Mouse (Mus musculus) kidney, embryonic 16.5 days (tissue): ENCODE measurements around the gene Slc4a5. TPM values are rescaled to one million over a fixed set of nuclear protein-coding genes. Genes with fewer than 3 reads are reported as not detected.

Source experiments
- ATAC-seq: fragments of 200-750 bp; cut with Nextera tagmentation; 2 replicates; pipeline ENCODE4 v1.8.0; 2017; ENCODE audit warnings: moderate TSS enrichment; ENCODE audit not compliant: low FRiP score, low TSS enrichment
- H3K27ac ChIP-seq: fragments of 300-500 bp; sonication (generic); 2 replicates; pipeline ENCODE4 v1.5.1; 2014; ENCODE audit warnings: low read length
- H3K27me3 ChIP-seq: fragments of 300-500 bp; sonication (generic); 2 replicates; pipeline ENCODE4 v1.6.1; 2014; ENCODE audit warnings: low read length, control low read depth, mixed read lengths; ENCODE audit not compliant: insufficient read depth
- H3K36me3 ChIP-seq: fragments of 300-500 bp; sonication (generic); 2 replicates; pipeline ENCODE4 v1.6.1; 2014; ENCODE audit warnings: low read length, control low read depth, mixed read lengths; ENCODE audit not compliant: insufficient read depth
- H3K4me1 ChIP-seq: fragments of 300-500 bp; sonication (generic); 2 replicates; pipeline ENCODE4 v1.6.1; 2014; ENCODE audit warnings: low read length, control low read depth, mixed read lengths; ENCODE audit not compliant: insufficient read depth
- H3K4me2 ChIP-seq: fragments of 300-500 bp; sonication (generic); replicated peaks from 2 replicates; pipeline ENCODE4 v1.6.1; 2014; ENCODE audit warnings: low read depth, low read length
- H3K4me3 ChIP-seq: fragments of 300-500 bp; sonication (generic); 2 replicates; pipeline ENCODE4 v1.5.1; 2014; ENCODE audit warnings: mild to moderate bottlenecking, low read length
- H3K9ac ChIP-seq: fragments of 300-500 bp; sonication (generic); replicated peaks from 2 replicates; pipeline ENCODE4 v1.6.1; 2014; ENCODE audit warnings: low read length
- H3K9me3 ChIP-seq: fragments of 300-500 bp; sonication (generic); 2 replicates; pipeline ENCODE4 v1.6.1; 2016; ENCODE audit warnings: low read length, control low read depth
- WGBS: fragments of 180-500 bp; shearing (Covaris S2); extraction: QIAGEN DNeasy Blood & Tissue Kit; methylation state at CpG from one replicate; pipeline ENCODE4 v1.1.7; 2014; 5-methylcytosine and 5-hydroxymethylcytosine counted together
- polyA plus RNA-seq: library from polyadenylated mRNA; unstranded; fragments of >200 nt; fragmentation: Nextera tagmentation; extraction: Ambion mirVana; gene quantifications from 2 replicates; pipeline ENCODE4 v1.2.1, GENCODE M21; 2015

The Slc4a5 gene
- polyA plus RNA-seq, 1 experiment from 2014 or later, result 0.91 TPM

GRCm38 (mm10) chr6:83280256-83280955 is 60.8 kb downstream of the Slc4a5 start:
- 78% methylated on average over 8 of the region's 8 CpGs for WGBS
- no peak for ATAC-seq

DNA sequence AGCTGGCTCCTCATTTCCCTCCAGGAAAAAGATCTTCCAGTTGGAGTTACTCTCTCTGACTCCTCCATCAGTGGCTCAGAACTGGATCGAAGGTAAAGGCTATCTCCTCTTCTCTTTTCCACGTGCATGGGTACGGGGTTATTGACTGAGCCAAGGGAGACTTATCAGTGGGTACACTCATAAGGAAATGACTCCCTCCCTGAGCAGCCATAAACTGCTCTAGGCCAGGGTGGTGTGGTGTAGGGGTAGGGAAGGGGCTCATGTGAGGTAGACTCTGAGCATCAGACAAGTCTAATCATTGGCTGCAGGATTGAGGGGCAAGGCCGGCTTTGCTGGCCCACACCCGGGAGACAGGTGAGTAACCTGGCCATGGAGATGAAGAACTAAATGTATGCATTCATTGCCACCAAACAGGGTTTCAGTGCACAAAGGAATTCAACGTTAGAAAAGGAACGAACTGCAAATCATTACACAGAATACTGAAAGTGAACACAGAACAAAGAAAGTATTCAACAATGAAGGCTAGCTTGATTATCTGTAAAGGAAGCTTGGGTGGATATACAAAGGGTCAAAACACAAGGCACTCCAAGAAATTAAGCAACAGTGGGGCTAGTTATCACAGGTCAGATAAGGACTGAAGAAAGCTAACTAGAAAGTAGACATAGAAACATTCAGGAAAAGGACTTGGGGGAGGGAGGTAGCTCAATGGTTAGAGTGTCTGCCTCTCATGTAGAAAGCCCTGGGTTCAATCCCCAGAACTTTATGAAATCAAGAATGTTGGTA is 81.0 kb downstream of the Slc4a5 start:
- H3K9me3 ChIP-seq, result no peaks in the 10 kb centered on the region
- H3K9ac ChIP-seq, result no peak overlapping the region
- peaks cover 5% of the 10 kb centered on the region; the same call in 1 of the 2 replicates for H3K4me1 ChIP-seq
- no peaks in the 10 kb centered on the region for H3K27me3 ChIP-seq
- no peak for ATAC-seq
- no peak overlapping the region for H3K4me3 ChIP-seq
- H3K27ac ChIP-seq, result no peak overlapping the region
- H3K4me2 ChIP-seq, result no peak overlapping the region
- peaks cover 8% of the 10 kb centered on the region; the same call in 1 of the 2 replicates for H3K36me3 ChIP-seq
- 82% methylated on average over 7 of the region's 7 CpGs for WGBS

More at GRCm38 (mm10) chr6:83280256-83280955, 60.8 kb downstream of the Slc4a5 start:
- Histone ChIP-seq H3K4me1 (no peaks in the 10 kb centered on the region), H3K9ac (no peak overlapping the region), H3K36me3 (no peaks in the 10 kb centered on the region), H3K27me3 (no peaks in the 10 kb centered on the region), H3K27ac (no peak overlapping the region), H3K9me3 (peaks cover 8% of the 10 kb centered on the region; the same call in 1 of the 2 replicates), H3K4me3 (no peak overlapping the region), H3K4me2 (no peak overlapping the region)

DNA sequence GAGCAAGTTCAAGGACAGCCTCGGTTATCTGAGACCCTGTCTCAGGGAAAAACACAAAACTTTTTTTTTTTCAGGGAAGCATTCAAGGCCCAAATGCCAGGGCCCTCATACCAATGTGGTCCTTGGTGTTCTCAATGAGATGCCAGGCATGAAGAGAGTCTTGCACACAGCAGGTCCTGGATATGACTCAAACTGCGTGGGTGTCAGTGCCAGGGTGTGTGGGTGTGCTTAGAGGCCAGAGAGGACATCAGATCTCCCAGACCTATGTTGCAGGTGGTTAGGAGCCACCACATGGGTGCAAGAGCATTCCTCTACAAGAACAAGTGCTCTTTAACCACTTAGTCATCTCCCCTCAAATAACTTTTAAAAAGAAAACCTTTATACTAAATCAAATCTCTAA is 81.7 kb downstream of the Slc4a5 start:
- WGBS, result 73% methylated on average over 2 of the region's 2 CpGs
- Histone ChIP-seq H3K27ac (no peak overlapping the region), H3K4me2 (no peak overlapping the region), H3K4me1 (peaks cover 5% of the 10 kb centered on the region; the same call in 1 of the 2 replicates), H3K9ac (no peak overlapping the region), H3K27me3 (no peaks in the 10 kb centered on the region), H3K36me3 (peaks cover 14% of the 10 kb centered on the region), H3K9me3 (no peaks in the 10 kb centered on the region), H3K4me3 (no peak overlapping the region)
- no peak for ATAC-seq

DNA sequence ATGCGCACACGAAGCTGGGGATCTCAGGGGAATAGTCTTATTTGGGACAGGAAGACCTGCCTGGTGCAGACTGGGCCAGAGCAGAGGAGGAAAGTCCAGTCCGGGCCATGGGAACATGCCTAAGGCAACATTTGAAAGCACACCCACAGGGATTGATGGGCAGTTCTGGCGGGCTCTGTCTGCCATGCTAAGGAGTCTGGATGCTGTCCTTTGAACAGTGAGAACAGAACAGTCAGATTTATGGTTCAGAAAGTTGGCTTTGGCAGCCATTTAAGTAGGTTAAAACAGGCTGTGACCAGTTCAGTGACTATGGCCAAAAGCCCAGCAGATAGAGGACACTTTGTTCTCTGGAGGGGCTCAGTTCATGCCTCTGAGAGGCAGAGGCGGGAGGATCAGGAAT is 82.6 kb downstream of the Slc4a5 start:
- Histone ChIP-seq H3K4me2 (no peak overlapping the region), H3K9me3 (no peaks in the 10 kb centered on the region), H3K4me3 (no peak overlapping the region), H3K27ac (no peak overlapping the region), H3K36me3 (peaks cover 22% of the 10 kb centered on the region), H3K27me3 (no peaks in the 10 kb centered on the region), H3K9ac (no peak overlapping the region), H3K4me1 (peaks cover 5% of the 10 kb centered on the region; the same call in 1 of the 2 replicates)
- ATAC-seq, result peak; percentile 51; the same call in 1 of the 2 replicates
- WGBS, result 67% methylated on average over 5 of the region's 5 CpGs

- Histone ChIP-seq H3K4me2 (no peak overlapping the region), H3K27ac (no peak overlapping the region), H3K36me3 (peaks cover 43% of the 10 kb centered on the region), H3K9ac (no peak overlapping the region), H3K4me3 (no peak overlapping the region), H3K27me3 (no peaks in the 10 kb centered on the region), H3K4me1 (no peaks in the 10 kb centered on the region), H3K9me3 (no peaks in the 10 kb centered on the region)
- ATAC-seq, result no peak
- WGBS, result 93% methylated on average over 7 of the region's 7 CpGs
Observed at GRCm38 (mm10) chr6:83309017-83309416, 89.4 kb downstream of the Slc4a5 start.

DNA sequence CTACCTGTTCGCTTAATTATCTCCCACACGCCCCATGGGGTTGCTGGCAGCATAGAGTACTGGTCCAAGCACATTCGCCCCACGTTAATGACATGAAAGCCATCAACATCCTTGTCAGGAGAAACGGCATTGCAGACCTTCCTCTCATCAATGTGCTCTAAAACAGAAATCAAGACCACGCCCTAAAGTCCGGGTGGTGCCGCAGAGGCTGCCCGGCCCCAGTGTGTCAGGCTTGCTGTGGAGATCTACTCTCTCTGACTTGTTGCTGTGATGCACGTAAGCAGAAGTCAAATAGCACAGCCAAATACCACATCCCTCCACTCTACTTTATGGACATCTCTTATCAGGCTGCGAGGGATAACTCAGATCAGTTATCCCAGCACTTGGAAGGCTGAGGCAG is 91.6 kb downstream of the Slc4a5 start:
- WGBS, result 93% methylated on average over 11 of the region's 11 CpGs
- no peak for ATAC-seq
- H3K36me3 ChIP-seq, result peaks cover 30% of the 10 kb centered on the region

GRCm38 (mm10) chr6:83312021-83312420 is 92.4 kb downstream of the Slc4a5 start:
- H3K27me3 ChIP-seq, result no peaks in the 10 kb centered on the region
- peaks cover 17% of the 10 kb centered on the region for H3K4me1 ChIP-seq
- 90% methylated on average over 7 of the region's 7 CpGs for WGBS
- no peak overlapping the region for H3K4me2 ChIP-seq
- H3K4me3 ChIP-seq, result no peak overlapping the region
- no peak overlapping the region for H3K9ac ChIP-seq
- H3K36me3 ChIP-seq, result peaks cover 22% of the 10 kb centered on the region
- no peaks in the 10 kb centered on the region for H3K9me3 ChIP-seq
- ATAC-seq, result no peak
- H3K27ac ChIP-seq, result no peak overlapping the region

More for the DNA sequence above, 91.6 kb downstream of the Slc4a5 start:
- no peak overlapping the region for H3K4me3 ChIP-seq
- H3K27me3 ChIP-seq, result no peaks in the 10 kb centered on the region
- H3K9me3 ChIP-seq, result no peaks in the 10 kb centered on the region
- H3K4me1 ChIP-seq, result peaks cover 10% of the 10 kb centered on the region
- H3K9ac ChIP-seq, result no peak overlapping the region
- no peak overlapping the region for H3K27ac ChIP-seq
- H3K4me2 ChIP-seq, result no peak overlapping the region

- no peak overlapping the region for H3K27ac ChIP-seq
- no peak for ATAC-seq
- H3K4me3 ChIP-seq, result no peak overlapping the region
- no peak overlapping the region for H3K9ac ChIP-seq
- 90% methylated on average over 8 of the region's 8 CpGs for WGBS
- H3K27me3 ChIP-seq, result no peaks in the 10 kb centered on the region
- H3K4me2 ChIP-seq, result no peak overlapping the region
- no peaks in the 10 kb centered on the region for H3K9me3 ChIP-seq
- H3K4me1 ChIP-seq, result peaks cover 17% of the 10 kb centered on the region
- peaks cover 21% of the 10 kb centered on the region for H3K36me3 ChIP-seq
Observed at GRCm38 (mm10) chr6:83312514-83312913, 92.9 kb downstream of the Slc4a5 start.

- Histone ChIP-seq H3K36me3 (peaks cover 14% of the 10 kb centered on the region), H3K9me3 (no peaks in the 10 kb centered on the region), H3K4me1 (peaks cover 19% of the 10 kb centered on the region), H3K4me2 (peak overlapping the region; percentile 86; the same call in 1 of the 2 replicates), H3K27ac (no peak overlapping the region), H3K9ac (no peak overlapping the region), H3K27me3 (no peaks in the 10 kb centered on the region), H3K4me3 (no peak overlapping the region)
- ATAC-seq, result no peak
Observed at GRCm38 (mm10) chr6:83315293-83315692, 95.7 kb downstream of the Slc4a5 start.

- WGBS, result 4% methylated on average over 10 of the region's 10 CpGs
- Histone ChIP-seq H3K4me2 (peak overlapping the region; percentile 86), H3K36me3 (peaks cover 7% of the 10 kb centered on the region), H3K4me1 (peaks cover 19% of the 10 kb centered on the region), H3K27ac (peak overlapping the region; percentile 53), H3K4me3 (peak overlapping the region; percentile 99), H3K9ac (peak overlapping the region; percentile 4; the same call in 1 of the 2 replicates), H3K27me3 (no peaks in the 10 kb centered on the region), H3K9me3 (no peaks in the 10 kb centered on the region)
- 0 out of 2 replicates have a peak, but pooled peaks have one; percentile 24 for ATAC-seq
Observed at GRCm38 (mm10) chr6:83316022-83316421, 96.4 kb downstream of the Slc4a5 start.
